Mouse (Mus musculus) erythroid progenitor cell, adult 5-6 weeks (primary cell): ENCODE data around the gene Scap. TPM values are rescaled to one million over a fixed set of nuclear protein-coding genes. Genes with fewer than 3 reads are reported as not detected.

ENCODE experiments used
- ATAC-seq: replicated peaks from 2 replicates; pipeline ENCODE4 v1.8.0; 2016; ENCODE audit warnings: moderate number of reproducible peaks, mild to moderate bottlenecking, moderate TSS enrichment, inconsistent platforms; ENCODE audit not compliant: poor library complexity, low FRiP score, severe bottlenecking
- total RNA-seq, 2 experiments: library from RNA; stranded (forward) in 1 of 2; stranded (reverse) in 1 of 2; fragments of 150-400 nt in 1 of 2; fragments of 186-747, 209-891 nt in 1 of 2; gene quantifications; 2 replicates each; pipeline versions ENCODE4 v1.2.3 to v1.2.4; 2015 to 2017; ENCODE audit warnings: low replicate concordance in 2 of 2

Gene Scap
- total RNA-seq (2015; ENCODE audit: low replicate concordance) = 6.3 and 6.5 TPM in 2 replicates
- total RNA-seq (2017; ENCODE audit: low replicate concordance) = 2.8 and 6.0 TPM in 2 replicates

DNA sequence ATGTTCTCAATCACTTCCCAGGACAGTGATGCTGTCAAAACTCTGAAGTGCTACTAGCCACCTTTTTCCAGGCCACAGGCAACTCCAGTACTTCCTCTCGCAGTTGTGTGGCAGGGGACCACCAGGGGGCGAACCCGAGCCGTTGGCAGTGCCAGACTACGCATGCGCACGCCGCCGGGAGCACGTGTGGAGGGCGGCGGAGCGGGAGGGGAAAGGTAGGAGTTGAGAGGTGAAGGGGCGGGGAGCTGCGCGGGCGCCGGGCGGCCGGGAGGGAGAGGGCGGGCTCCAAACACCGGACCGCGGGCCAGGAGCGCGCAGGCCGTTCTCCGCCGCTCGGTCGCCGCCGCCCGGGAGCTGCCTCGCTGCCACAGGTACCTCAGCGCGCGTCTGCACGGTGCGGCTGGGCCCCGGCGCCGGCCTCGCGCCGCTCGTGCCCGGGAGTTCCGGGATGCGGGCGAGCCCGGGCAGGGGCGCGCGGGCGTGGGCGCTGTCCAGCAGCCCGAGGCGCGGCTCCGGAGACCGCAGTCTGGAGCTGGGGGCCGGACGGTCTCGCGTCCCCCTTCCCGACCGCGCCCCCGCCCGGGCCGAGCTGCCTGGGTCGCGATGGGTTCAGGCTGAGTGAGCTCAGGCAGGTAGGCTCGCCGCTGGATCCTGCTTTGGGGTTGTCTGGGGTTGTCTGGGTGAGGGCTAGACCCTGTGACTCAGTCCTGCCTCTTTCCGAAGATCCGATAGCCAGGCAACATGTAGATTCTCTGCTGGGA lies at the start of gene Scap:
TSS of gene Scap (plus strand) at position 154 of the 761 bp plus-strand sequence.
- ATAC-seq = peak; percentile 95

DNA sequence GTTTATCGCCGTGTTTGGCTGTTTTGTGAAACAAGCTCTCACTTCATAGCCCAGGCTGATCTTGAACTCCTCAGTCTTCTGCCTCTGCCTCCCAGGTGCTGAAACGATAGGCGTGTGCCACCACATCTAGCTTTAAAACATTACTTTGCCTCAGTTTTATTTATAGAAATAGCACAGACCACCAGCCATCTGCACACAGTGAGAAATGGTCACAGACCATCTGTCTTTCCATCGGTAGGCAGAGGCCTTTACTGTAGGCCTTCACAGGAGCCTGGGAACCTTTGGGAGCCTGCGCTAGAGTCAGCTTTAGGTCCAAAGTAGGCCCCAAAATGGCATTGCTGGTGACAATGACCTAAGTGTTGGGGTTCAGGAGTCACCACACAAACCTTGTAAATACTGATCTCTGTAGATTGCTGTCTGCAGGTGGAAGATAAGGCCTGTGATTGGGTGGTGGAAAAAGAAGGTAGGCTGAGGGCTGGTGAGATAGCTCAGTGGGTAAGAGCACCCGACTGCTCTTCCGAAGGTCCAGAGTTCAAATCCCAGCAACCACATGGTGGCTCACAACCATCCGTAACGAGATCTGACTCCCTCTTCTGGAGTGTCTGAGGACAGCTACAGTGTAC lies 48.9 kb upstream of the Scap start:
- ATAC-seq = no peak

DNA sequence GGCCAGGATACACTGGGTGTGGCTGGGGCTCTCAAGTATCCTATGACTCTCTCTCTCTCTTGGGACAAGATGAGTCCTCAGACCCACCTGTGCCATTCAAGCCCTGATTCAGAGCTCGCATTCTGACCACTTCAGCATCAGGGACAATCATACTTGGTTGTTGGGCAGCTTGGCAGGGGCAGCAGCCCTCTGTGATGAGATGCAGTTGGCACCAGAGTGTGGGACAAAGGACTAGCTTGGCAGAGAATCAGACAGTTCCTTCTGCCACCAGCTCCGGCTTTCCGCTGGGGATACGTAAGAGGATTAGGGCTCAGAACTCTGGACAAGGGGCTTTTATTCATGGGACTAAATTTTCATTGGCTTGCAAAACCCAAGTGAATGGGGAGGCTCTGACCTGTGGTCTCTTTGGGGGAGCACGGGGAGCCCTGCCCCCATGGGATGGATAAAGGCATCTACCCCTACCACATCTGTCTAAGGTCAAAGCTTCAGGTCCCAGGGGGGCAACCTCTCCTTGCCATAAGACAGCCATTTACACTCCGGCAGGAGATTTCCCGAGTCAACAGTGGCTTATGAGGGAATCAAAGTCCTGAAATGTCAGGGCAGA lies 45.7 kb upstream of the Scap start:
- no peak for ATAC-seq

DNA sequence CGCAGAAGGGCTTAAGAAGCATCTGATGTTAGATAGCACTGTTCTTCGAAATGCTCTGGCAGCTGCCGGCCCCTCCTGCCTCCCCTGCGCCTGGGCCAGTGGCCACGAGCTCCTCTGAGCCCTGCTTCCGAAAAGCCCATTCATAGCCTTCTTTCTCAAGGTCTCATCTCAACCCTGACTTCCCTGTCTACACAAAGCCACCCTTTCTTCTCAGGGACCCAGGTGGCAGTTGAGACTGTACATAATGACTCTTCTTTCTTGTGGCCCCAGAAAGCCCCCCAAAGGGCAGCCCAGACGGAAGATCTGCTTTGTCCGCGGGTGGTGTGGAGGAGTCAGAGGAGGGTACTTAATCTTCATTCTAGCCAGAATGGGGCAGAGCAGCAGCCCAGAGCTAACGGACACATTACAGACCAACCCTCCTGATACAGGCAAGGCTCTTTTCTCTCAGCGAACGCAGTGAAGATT lies 39.8 kb upstream of the Scap start:
- no peak for ATAC-seq

DNA sequence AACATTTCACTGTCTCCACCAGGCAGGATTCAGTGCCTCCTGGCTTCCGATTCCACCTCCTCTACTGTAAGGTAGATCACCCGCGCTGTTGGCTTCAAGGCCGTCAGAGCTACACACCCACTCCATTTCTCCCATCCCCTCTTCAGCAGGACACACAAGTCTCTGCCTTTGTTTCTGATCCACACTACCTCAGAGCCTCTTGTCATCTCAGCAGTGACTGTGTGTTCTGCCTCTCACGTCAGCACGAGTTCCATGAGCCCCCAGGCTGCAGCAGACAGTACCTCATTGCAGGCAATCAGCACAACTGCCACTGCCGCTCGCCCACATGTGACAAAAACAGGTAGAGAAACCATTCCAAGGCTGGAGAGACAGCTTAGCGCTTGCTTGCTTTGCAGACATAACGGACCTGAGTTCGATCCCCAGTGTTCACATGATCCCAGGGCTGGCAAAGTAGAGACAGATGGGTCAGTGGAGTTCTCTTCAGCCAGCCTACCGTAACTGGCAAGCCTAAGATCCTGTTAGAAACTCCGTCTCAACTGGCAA lies 39.1 kb upstream of the Scap start:
- no peak for ATAC-seq

DNA sequence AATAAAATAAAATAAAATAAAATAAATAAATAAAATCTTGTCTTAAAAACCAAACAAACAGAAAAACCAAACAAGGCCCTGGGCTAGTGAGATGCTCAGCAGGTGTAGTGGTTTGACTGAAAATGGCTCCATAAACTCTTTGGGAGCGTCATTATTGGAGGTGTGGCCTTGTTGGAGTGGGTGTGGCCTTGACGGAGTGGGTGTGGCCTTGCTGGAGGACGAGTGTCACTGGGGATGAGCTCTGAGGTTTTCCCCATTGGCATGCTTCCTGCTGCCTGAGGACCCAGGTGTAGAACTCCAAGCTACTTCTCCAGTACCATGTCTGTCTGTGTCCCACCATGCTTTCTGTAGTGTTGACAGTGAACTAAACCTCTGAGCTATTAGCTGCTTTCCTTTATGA lies 38.3 kb upstream of the Scap start:
- ATAC-seq = no peak

DNA sequence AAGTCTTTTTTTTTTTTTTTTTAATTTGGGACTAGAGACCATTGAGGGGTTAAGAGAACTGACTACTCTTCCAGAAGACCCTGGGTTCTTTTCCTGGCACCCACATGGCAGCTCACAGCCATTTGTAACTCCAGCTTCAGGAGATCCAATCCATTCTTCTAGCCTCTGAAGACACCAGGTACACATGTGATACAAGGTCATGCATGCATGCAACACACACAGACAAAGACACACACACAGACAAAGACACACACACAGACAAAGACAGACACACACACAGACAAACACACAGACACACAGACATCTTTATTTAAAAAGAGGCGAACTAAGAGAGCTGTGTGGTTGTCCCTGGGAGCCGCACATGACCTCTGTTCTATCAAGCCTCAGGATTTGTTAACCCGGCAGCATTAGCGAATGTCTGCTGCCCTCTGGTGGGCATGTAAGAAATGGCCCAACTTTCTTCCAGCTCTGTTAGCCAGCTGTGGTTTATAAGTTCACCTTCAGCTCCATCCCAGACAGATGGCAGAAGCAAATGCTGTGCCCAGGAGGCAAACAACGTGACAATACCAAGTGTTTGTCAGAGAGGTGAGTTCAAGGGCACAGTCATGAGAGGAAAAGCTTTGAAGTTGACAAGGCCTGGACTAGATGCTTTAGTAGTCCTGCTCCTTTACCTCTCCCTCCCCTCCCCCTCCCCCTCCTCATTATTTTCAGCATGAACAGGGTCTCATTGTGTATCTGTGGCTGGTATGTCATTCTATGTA lies 36.0 kb upstream of the Scap start:
- ATAC-seq = peak; percentile 59; the same call in 1 of the 2 replicates

DNA sequence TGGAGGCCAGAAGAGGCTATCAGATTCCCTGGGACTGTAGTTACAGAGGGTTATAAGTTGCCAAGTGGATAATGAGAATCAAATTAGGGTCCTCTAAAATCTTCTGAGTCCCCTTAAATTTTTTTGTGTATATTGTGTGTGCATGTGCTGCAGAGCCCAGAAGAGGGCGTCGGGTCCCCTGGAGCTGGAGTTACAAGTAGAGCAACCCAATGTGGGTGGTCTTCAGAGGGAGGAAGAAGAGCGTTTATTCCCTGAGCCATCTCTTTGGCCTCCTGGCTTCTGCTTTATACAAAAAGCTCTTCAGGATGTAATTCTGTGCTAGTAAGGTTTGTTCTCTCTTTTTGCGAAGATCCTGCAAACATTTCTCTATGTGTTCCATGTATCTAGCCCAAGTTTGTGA lies 28.6 kb upstream of the Scap start:
- no peak for ATAC-seq

DNA sequence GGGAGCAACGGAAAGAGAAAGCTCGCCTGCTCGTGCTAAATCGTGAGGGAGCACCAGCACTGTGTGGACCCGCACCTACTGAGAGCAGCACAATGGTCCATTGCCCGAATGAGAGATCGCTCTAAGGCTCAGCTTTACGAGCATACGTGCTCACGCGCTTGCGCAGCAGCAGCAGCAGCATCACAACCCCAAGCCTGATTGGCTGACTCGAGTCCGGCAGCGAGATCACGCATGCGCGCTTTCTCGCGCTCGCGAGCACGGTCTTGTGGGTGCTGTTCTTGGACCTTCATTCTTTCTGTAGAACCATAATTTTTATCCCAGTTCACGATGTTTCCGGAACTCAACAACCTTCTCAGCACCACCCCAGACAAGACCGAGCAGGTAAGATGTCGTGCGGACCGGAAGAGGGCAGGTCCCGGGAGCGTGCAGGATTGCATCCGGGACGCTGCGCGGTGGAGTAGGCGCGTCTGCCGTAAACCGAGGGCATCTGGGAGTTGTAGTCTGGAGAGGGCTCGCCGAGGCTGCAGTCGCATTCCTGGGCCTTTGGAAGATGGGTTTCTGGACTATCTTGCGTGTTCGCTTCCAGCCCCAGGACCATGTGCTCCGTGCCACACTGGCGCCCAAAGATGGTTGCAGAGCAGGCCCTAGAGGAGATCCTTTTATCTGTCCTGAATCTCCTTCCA lies 28.0 kb upstream of the Scap start, which contains the start of gene Elp6:
TSS of gene Elp6 (plus strand) at position 205 of the 683 bp plus-strand sequence.
- peak; percentile 98 for ATAC-seq

DNA sequence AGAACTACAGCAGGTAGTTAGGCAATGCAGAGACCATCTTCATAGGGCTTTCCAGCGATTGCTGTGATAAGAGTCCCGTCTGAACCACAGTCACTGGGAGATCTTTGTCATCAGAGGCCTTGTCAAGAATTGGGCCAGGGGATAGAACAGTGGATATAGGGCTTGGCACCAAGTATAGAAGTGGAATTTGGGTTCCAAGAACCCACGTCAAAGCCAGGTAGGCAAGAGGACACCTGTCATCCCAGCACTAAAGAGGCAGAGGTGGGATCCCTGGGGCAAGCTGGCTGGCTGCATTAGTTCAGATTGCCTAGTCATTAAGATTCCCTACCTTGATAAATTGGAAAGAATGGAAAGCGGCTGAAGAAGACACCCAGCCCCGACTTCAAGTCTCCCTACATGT lies 26.7 kb upstream of the Scap start:
- no peak for ATAC-seq

DNA sequence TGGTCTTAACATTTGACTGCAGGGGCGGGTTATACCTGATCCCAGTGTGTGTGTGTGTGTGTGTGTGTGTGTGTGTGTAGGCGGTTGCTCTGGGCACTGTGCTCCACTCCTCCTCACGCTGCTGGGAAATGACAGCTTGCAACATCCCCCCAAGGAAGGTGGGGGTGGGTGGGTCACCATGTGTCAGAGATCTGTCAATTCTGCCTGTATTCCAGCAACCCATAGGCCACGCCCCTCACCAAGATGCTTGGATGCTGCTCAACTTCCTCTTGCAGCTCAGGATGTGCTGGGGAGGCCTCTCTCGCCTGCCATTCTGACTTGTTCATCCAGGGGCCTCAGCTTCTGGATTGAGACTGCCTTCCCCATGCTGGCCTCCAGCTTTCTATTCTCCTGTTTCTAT lies 18.4 kb upstream of the Scap start:
- no peak for ATAC-seq

DNA sequence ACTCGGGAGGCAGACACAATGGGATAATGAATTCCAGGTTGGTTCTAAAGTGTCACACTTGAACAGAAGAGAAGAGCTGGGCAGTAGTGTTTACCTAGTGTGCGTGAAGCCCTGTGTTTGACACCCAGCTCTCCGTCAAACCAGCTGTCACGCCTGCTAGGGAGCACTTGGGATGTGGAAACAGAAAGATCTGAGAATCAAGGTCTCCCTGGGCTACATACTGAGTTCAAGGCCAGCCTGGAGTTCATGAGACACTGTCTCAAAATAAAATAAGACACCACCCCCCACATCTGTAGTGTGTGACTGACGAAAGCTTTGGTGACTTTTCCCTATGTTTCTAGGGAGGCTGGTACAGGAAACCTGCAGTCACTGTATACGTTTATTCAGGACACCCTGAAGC lies 17.7 kb upstream of the Scap start:
- ATAC-seq = no peak

DNA sequence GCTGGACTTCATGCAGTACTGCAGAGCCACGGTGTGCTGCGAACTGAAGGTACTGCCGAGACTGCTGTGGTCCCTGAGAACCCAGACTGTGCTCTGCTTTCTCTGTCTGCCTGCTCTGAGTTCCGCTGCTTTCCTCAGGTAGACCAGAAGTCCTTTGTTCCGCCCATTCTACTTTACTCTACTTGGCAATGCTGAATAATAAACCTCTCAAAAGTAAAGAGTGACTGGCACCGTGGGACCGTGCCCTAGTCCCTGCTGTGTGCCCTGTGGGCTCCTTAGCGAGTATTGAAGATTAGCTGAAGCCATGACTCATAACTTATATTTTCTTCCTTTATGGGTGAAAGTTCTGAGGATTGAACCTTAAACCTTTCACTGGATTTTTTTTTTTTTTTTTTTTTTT lies 17.2 kb upstream of the Scap start:
- ATAC-seq = no peak

DNA sequence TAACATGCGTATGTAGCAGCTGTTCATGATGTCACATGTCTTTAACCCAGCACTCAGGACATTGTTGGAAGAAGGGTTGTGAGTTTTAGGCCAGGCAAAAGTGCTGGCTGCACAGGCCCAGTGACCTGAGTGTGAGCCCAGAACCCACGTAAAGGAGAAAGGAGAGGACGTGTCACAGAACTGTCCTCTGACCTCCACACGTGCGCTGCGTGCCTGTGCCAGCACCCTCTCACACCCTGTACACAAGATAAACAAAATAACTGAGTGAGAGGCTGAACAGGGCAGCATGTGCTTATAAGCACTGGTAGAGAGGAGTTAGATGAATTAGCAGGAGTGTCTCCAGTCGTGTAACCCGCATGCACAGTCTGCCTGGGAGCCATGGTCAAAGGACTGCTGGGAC lies 16.6 kb upstream of the Scap start:
- ATAC-seq = no peak

DNA sequence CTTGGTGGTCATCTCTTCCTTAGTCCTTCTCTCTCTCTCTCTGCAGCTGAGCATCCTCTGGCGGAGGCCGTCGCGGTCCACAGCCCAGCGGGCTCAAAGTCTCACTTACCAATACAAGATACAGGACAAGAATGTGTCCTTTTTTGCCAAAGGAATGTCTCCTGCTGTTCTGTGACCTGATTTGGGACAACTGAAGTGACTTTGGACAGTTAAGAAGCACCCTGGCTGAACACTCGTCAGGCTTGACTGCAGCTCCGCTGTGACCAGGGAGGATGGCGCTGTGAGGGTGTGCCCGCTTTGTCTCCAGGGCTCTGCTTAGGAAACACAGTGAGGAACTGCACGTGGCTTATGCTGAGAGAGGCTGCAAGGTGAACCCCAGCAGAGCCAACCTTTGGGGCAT lies 12.3 kb upstream of the Scap start:
- ATAC-seq = no peak

DNA sequence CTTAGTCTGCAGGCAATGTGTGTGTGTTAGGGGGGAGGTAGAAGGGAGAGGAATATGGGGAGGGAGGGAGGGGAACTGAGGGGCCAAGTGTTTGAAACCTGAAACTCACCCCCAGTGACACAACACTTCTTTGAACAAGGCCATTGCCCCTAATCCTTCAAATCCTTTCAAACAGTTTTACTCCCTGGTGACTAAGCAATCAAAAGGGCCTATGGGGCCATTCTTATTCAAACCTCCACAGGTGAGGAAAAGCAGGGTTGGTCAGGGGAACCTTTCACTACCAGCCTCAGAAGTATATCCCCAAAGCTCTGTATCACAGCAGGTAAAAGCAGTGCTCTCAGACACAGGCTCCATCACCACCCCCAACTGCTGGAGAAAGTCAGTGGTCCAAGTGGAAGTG lies 10.1 kb upstream of the Scap start:
- no peak for ATAC-seq

DNA sequence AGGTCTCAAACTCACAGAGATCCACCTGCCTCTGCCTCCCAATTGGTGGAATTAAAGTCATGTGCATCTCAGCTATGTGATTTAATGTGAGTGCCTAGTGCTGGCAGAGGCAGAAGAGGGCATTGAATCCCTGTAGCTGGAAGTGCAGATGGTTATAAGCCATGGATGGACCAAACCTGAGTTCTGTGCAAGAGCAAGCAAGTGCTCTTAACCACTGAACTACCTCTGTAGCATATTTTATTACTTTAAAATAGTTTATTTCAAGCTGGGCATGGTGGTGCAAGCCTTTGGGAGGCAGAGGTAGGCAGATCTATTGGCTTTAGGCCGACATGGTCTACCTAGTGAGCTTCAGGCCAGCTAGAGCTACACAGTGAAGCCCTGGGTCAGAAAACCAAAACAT lies 8.9 kb upstream of the Scap start:
- ATAC-seq = no peak

DNA sequence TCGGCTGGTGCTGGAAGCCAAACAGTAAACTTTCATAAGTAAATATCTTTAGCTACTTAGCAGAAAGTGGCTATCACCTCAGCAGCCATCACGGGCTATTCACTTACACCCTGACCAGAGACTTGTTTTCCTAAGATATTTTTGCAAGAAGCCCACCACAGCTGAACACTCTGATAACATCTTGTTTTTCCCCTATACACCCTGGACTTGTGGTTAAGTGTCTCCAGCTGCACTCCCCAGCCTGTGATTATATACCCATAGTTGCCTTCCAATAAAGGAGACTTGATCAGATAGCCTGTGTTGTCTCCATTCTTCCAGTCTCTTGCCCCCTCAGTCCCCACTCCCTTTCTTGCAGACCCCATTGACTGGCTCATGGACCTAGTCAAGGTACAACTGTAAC lies 4.9 kb upstream of the Scap start:
- ATAC-seq = no peak

DNA sequence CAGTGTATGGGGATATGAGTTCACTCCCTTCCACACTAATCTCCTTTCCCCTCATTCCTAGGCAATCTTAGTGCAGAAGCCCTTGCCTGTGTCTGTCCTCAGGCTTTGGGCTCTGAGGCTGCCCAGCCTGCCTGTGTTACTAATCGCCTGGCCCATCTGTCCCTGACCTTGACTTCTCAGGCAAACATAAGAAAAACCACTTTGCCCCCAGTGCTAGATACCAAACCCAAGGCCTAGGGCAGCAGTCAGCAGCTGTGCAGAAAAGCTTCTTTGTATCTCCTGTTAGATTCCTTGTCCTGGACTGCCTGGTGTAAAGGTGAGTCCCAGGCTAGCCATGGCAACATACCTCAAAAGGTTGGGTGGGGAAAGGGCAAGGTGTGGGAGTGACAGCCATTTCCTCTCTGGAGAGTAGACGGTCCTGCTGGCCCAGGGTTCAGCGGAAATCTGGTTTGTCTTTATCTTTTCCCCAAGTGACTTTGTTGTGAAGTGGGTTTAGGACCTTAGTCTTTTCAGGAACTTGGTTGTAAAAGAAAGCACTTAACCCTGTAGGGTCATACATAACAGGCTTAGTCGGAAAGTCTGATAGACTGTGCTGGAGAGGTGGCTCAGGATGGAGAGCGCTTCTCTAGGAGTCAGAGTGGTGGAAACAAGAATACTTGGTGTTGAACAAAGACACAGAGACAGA lies 4.0 kb upstream of the Scap start:
- ATAC-seq = no peak
